In genomic region chr12:106009122-106009870, GRCm38 (mm10) we compare ENCODE assay signal across 8 mouse cellular contexts. TPM values are rescaled to one million over a fixed set of nuclear protein-coding genes. Genes with fewer than 3 reads are reported as not detected.
DNase-seq lines count a peak whose midpoint lies in the region; ATAC-seq and TF ChIP-seq lines count a peak whose summit lies in the region.

No protein-coding gene starts in this region.

- no peak overlapping the region for H3K9ac ChIP-seq in lung, postnatal 0 days (replicated peaks; ENCODE audit: low read depth)
- peak overlapping the region; percentile 50; the same call in 1 of the 2 replicates for H3K9ac ChIP-seq in limb, embryonic 13.5 days
- H3K9ac ChIP-seq in stomach, embryonic 14.5 days (replicated peaks; ENCODE audit: low read depth, low read length), result no peak overlapping the region

- no peaks in the 10 kb centered on the region for H3K36me3 ChIP-seq in lung, postnatal 0 days (ENCODE audit: insufficient read depth, low read length)
- H3K36me3 ChIP-seq in limb, embryonic 13.5 days, result peaks cover 5% of the 10 kb centered on the region; the same call in 1 of the 2 replicates
- no peaks in the 10 kb centered on the region for H3K36me3 ChIP-seq in stomach, embryonic 14.5 days (ENCODE audit: control insufficient read depth, insufficient read depth, low read length)

- H3K9me3 ChIP-seq in lung, postnatal 0 days (ENCODE audit: low read length), result no peaks in the 10 kb centered on the region
- H3K9me3 ChIP-seq in limb, embryonic 13.5 days, result no peaks in the 10 kb centered on the region
- H3K9me3 ChIP-seq in stomach, embryonic 14.5 days (ENCODE audit: control insufficient read depth, low read depth, low read length), result no peaks in the 10 kb centered on the region

- H3K4me2 ChIP-seq in lung, postnatal 0 days (replicated peaks; ENCODE audit: low read depth, low read length), result 0 out of 2 replicates have a peak overlapping the region, but pooled peaks have one; percentile 30
- peak overlapping the region; percentile 81 for H3K4me2 ChIP-seq in limb, embryonic 13.5 days (replicated peaks)
- H3K4me2 ChIP-seq in stomach, embryonic 14.5 days (replicated peaks; ENCODE audit: low read depth, low read length), result peak overlapping the region; percentile 35

- H3K27me3 ChIP-seq in cerebellum, adult 2 months (ENCODE audit: control insufficient read depth, insufficient read depth, low read length), result no peaks in the 10 kb centered on the region
- no peaks in the 10 kb centered on the region for H3K27me3 ChIP-seq in lung, postnatal 0 days (replicated peaks; ENCODE audit: insufficient read depth, low read length)
- no peaks in the 10 kb centered on the region for H3K27me3 ChIP-seq in limb, embryonic 13.5 days
- H3K27me3 ChIP-seq in stomach, embryonic 14.5 days (ENCODE audit: control insufficient read depth, insufficient read depth, low read length), result no peaks in the 10 kb centered on the region

- TF ChIP-seq POLR2A in cerebellum, adult 2 months (IDR thresholded peaks at IDR 0.05; ENCODE audit: borderline replicate concordance, insufficient read depth, low read length), result no peak

- WGBS in cerebellum, adult 2 months, result 81% methylated on average over 12 of the region's 12 CpGs
- 79% methylated on average over 12 of the region's 12 CpGs for WGBS in lung, postnatal 0 days
- WGBS in limb, embryonic 13.5 days, result 80% methylated on average over 12 of the region's 12 CpGs
- WGBS in stomach, embryonic 14.5 days, result 83% methylated on average over 12 of the region's 12 CpGs

- no peak overlapping the region for H3K27ac ChIP-seq in cerebellum, adult 2 months (ENCODE audit: insufficient read depth, low read length)
- no peak overlapping the region for H3K27ac ChIP-seq in lung, postnatal 0 days (ENCODE audit: low read length)
- no peak overlapping the region for H3K27ac ChIP-seq in limb, embryonic 13.5 days
- no peak overlapping the region for H3K27ac ChIP-seq in stomach, embryonic 14.5 days (ENCODE audit: low read length)

- 0 out of 2 replicates have a peak, but pooled peaks cover 4% of the 10 kb centered on the region for H3K4me1 ChIP-seq in cerebellum, adult 2 months (ENCODE audit: control insufficient read depth, insufficient read depth, low read length)
- H3K4me1 ChIP-seq in lung, postnatal 0 days (ENCODE audit: insufficient read depth, low read depth, low read length), result no peaks in the 10 kb centered on the region; the same call in 1 of the 2 replicates
- peaks cover 10% of the 10 kb centered on the region for H3K4me1 ChIP-seq in limb, embryonic 13.5 days
- H3K4me1 ChIP-seq in stomach, embryonic 14.5 days (ENCODE audit: control insufficient read depth, insufficient read depth, low read length), result 0 out of 2 replicates have a peak, but pooled peaks cover 5% of the 10 kb centered on the region

- H3K4me3 ChIP-seq in cerebellum, adult 2 months (replicated peaks; ENCODE audit: insufficient read depth, low read depth, low read length), result no peak overlapping the region
- peak overlapping the region; percentile 84; the same call in 1 of the 2 replicates for H3K4me3 ChIP-seq in lung, postnatal 0 days (ENCODE audit: low read depth, low read length)
- H3K4me3 ChIP-seq in limb, embryonic 13.5 days, result peak overlapping the region; percentile 90
- H3K4me3 ChIP-seq in stomach, embryonic 14.5 days (ENCODE audit: low read depth, low read length), result peak overlapping the region; percentile 97

- ATAC-seq in lung, postnatal 0 days, result no peak
- ATAC-seq in limb, embryonic 13.5 days (ENCODE audit: low FRiP score, low read depth), result peak; percentile 12; the same call in 1 of the 2 replicates
- no peak for ATAC-seq in stomach, embryonic 14.5 days (ENCODE audit: insufficient number of reproducible peaks, insufficient read depth, low FRiP score, low read depth)

- no peak for TF ChIP-seq EP300 in lung, postnatal 0 days (IDR thresholded peaks at IDR 0.05)

- intact Hi-C loops in left cerebral cortex, postnatal 4 days (cut with DNase I), result no loop called here

- peak; percentile 16 for DNase-seq in cerebellum, adult 11 months
- DNase-seq in cerebellum, adult 2 months, result no peak
- DNase-seq in lung, postnatal 0 days (ENCODE audit: low spot score), result no peak
- no peak for DNase-seq in lung, postnatal 14 days
- DNase-seq in left cerebral cortex, postnatal 4 days, result no peak
- no peak for DNase-seq in adrenal gland, postnatal 10 days

- no peak for TF ChIP-seq CTCF in cerebellum, adult 2 months (IDR thresholded peaks at IDR 0.05; ENCODE audit: borderline replicate concordance, insufficient read depth, low read depth, low read length)
- no peak for TF ChIP-seq CTCF in lung, postnatal 0 days (IDR thresholded peaks at IDR 0.05)

RNA-seq across cellular contexts. Expression of gene Vrk1, which starts 0.7 kb away (rescaled TPM):
- 12.9 TPM in 2 replicates for polyA plus RNA-seq in cerebellum, adult 2 months (2012; rRNA removed)
- polyA plus RNA-seq in lung, postnatal 0 days (2015; fragmentation: Nextera tagmentation; extraction: Ambion mirVana), result 23.6 and 26.4 TPM in 2 replicates
- polyA plus RNA-seq in limb, embryonic 13.5 days (2015; fragmentation: Nextera tagmentation; extraction: Ambion mirVana), result 65.1 and 67.6 TPM in 2 replicates
- polyA plus RNA-seq in stomach, embryonic 14.5 days (2014; fragmentation: Nextera tagmentation; extraction: Ambion mirVana), result 64.4 and 65.4 TPM in 2 replicates
- total RNA-seq in left cerebral cortex, postnatal 4 days (2021), result 10 to 100 TPM; 22.7 to 24.9 TPM
- 10 to 100 TPM; 23.3 to 25.1 TPM for total RNA-seq in adrenal gland, postnatal 10 days (2021)

Comparison
In these comparisons a context has a peak if more than half of its experiments do, and no peak if none do; other contexts are left out.
1. H3K4me2 ChIP-seq: peak in every context shown above with its lines; median percentile 81 in limb, embryonic 13.5 days; 35 in stomach, embryonic 14.5 days; 30 in lung, postnatal 0 days.